Mouse (Mus musculus) spleen, adult 2 months (tissue): Measurements from ENCODE around the gene Zfyve9. TPM values are rescaled to one million over a fixed set of nuclear protein-coding genes. Genes with fewer than 3 reads are reported as not detected.

Experiments
- DNase-seq, 2 experiments: peaks; one replicate each; pipeline versions ENCODE4 v3.0.0 to v3.0.0-alpha.2; 2012 to 2021; ENCODE audit warnings: low spot score in 2 of 2, low read depth in 1 of 2
- H3K27ac ChIP-seq: fragments of 200-500 bp; 2 replicates; pipeline ENCODE4 v1.5.1; 2012; ENCODE audit warnings: low read length, inconsistent platforms; ENCODE audit not compliant: insufficient read depth
- H3K27me3 ChIP-seq: fragments of 200-500 bp; 2 replicates; pipeline ENCODE4 v1.6.1; 2012; ENCODE audit warnings: mild to moderate bottlenecking, moderate library complexity, low read length, inconsistent platforms; ENCODE audit not compliant: control insufficient read depth, insufficient read depth
- H3K36me3 ChIP-seq: fragments of 200-500 bp; 2 replicates; pipeline ENCODE4 v1.6.1; 2012; ENCODE audit warnings: mild to moderate bottlenecking, low read length, inconsistent platforms; ENCODE audit not compliant: control insufficient read depth, insufficient read depth
- H3K4me1 ChIP-seq: fragments of 200-500 bp; 2 replicates; pipeline ENCODE4 v1.6.1; 2011; ENCODE audit warnings: inconsistent platforms; ENCODE audit not compliant: control insufficient read depth, insufficient read depth, insufficient read length
- H3K4me3 ChIP-seq: fragments of 200-500 bp; 2 replicates; pipeline ENCODE4 v1.5.1; 2011; ENCODE audit warnings: mild to moderate bottlenecking, inconsistent platforms; ENCODE audit not compliant: insufficient read depth, insufficient read length; ENCODE audit errors: extremely low read depth
- CTCF ChIP-seq: fragments of 200-500 bp; IDR thresholded peaks from 2 replicates; pipeline ENCODE4 v1.5.1; 2011; ENCODE audit warnings: mild to moderate bottlenecking, inconsistent platforms; ENCODE audit not compliant: insufficient read depth, insufficient read length, insufficient replicate concordance; ENCODE audit errors: extremely low read depth
- POLR2A ChIP-seq: fragments of 200-500 bp; IDR thresholded peaks from 2 replicates; pipeline ENCODE4 v1.6.1; 2011; ENCODE audit warnings: low read depth, low read length, inconsistent platforms
- WGBS: fragments of 180-500 bp; shearing (Covaris S2); methylation state at CpG from one replicate; pipeline ENCODE4 v1.1.7; 2018; 5-methylcytosine and 5-hydroxymethylcytosine counted together
- polyA plus RNA-seq: library from polyadenylated mRNA; depleted of rRNA; stranded (reverse); fragments of >200 nt; gene quantifications from 2 replicates; pipeline ENCODE4 v1.2.3, GENCODE M21; 2012; rRNA removed

The Zfyve9 gene
- 0.63 and 0.99 TPM in 2 replicates for polyA plus RNA-seq

- DNase-seq, result peak; percentile 19 to 64
- Histone ChIP-seq H3K36me3 (no peaks in the 10 kb centered on the region), H3K27ac (peak within 1 kb of the TSS; percentile 57), H3K27me3 (peaks cover 13% of the 10 kb centered on the region), H3K4me3 (peak within 1 kb of the TSS; percentile 65), H3K4me1 (peaks cover 7% of the 10 kb centered on the region; the same call in 1 of the 2 replicates)
- 2% methylated on average over 88 of the region's 111 CpGs for WGBS
- TF ChIP-seq POLR2A, result no peak
- TF ChIP-seq CTCF, result peak; percentile 24; the same call in 1 of the 2 replicates
Measured at GRCm38 (mm10) chr4:108780057-108780863, at the start of gene Zfyve9. TSS of gene Zfyve9 (minus strand) at chr4:108780798.

GRCm38 (mm10) chr4:108826643-108827042 is 46.0 kb upstream of the Zfyve9 start:
- no peak for TF ChIP-seq POLR2A
- TF ChIP-seq CTCF, result no peak
- Histone ChIP-seq H3K4me3 (no peak overlapping the region), H3K36me3 (peaks cover 25% of the 10 kb centered on the region), H3K27me3 (no peaks in the 10 kb centered on the region; the same call in 1 of the 2 replicates), H3K4me1 (no peaks in the 10 kb centered on the region), H3K27ac (no peak overlapping the region)
- no peak for DNase-seq
- WGBS, result 84% methylated on average over 2 of the region's 2 CpGs

GRCm38 (mm10) chr4:108826096-108826495 is 45.5 kb upstream of the Zfyve9 start:
- no peak overlapping the region for H3K27ac ChIP-seq
- 65% methylated on average over 1 of the region's 1 CpGs for WGBS
- H3K27me3 ChIP-seq, result no peaks in the 10 kb centered on the region; the same call in 1 of the 2 replicates
- H3K4me3 ChIP-seq, result no peak overlapping the region
- peaks cover 25% of the 10 kb centered on the region for H3K36me3 ChIP-seq
- no peak for DNase-seq
- TF ChIP-seq CTCF (no peak), POLR2A (no peak)
- H3K4me1 ChIP-seq, result no peaks in the 10 kb centered on the region

GRCm38 (mm10) chr4:108825677-108826076 is 45.1 kb upstream of the Zfyve9 start:
- Histone ChIP-seq H3K27ac (no peak overlapping the region), H3K27me3 (no peaks in the 10 kb centered on the region; the same call in 1 of the 2 replicates), H3K4me3 (no peak overlapping the region), H3K36me3 (peaks cover 25% of the 10 kb centered on the region), H3K4me1 (no peaks in the 10 kb centered on the region)
- no peak for DNase-seq
- TF ChIP-seq POLR2A (no peak), CTCF (no peak)
- WGBS, result 92% methylated on average over 3 of the region's 3 CpGs

- Histone ChIP-seq H3K27me3 (no peaks in the 10 kb centered on the region), H3K4me3 (no peak overlapping the region), H3K4me1 (no peaks in the 10 kb centered on the region), H3K27ac (no peak overlapping the region), H3K36me3 (peaks cover 4% of the 10 kb centered on the region; the same call in 1 of the 2 replicates)
- DNase-seq, result no peak
- TF ChIP-seq CTCF (no peak), POLR2A (no peak)
- WGBS, result 62% methylated on average over 6 of the region's 6 CpGs
Measured at GRCm38 (mm10) chr4:108811550-108811949, 31.0 kb upstream of the Zfyve9 start.

- no peak for DNase-seq
- H3K27ac ChIP-seq, result no peak overlapping the region
- H3K4me3 ChIP-seq, result no peak overlapping the region
- TF ChIP-seq CTCF, result no peak
- no peak for TF ChIP-seq POLR2A
- WGBS, result 68% methylated on average over 4 of the region's 4 CpGs
- peaks cover 4% of the 10 kb centered on the region; the same call in 1 of the 2 replicates for H3K36me3 ChIP-seq
- no peaks in the 10 kb centered on the region for H3K4me1 ChIP-seq
- H3K27me3 ChIP-seq, result no peaks in the 10 kb centered on the region
Measured at GRCm38 (mm10) chr4:108811142-108811541, 30.5 kb upstream of the Zfyve9 start.

- TF ChIP-seq POLR2A (no peak), CTCF (no peak)
- H3K4me3 ChIP-seq, result no peak overlapping the region
- 87% methylated on average over 2 of the region's 2 CpGs for WGBS
- H3K36me3 ChIP-seq, result no peaks in the 10 kb centered on the region
- H3K27ac ChIP-seq, result no peak overlapping the region
- DNase-seq, result no peak
- no peaks in the 10 kb centered on the region for H3K4me1 ChIP-seq
- no peaks in the 10 kb centered on the region; the same call in 1 of the 2 replicates for H3K27me3 ChIP-seq
Measured at GRCm38 (mm10) chr4:108803535-108803934, 22.9 kb upstream of the Zfyve9 start.
